Mouse (Mus musculus) E14TG2a.4 (cell line): ENCODE measurements around the gene Ino80d.
A peak's percentile ranks its signal among the peaks of the same experiment; 100 is the strongest.

Experiments used
- H3K27me3 ChIP-seq: 2 replicates; pipeline ENCODE4 v1.6.1; 2014; ENCODE audit warnings: low read length, control low read depth; ENCODE audit not compliant: insufficient read depth
- H3K36me3 ChIP-seq: 2 replicates; pipeline ENCODE4 v1.6.1; 2014; ENCODE audit warnings: low read length, control low read depth; ENCODE audit not compliant: insufficient read depth
- H3K4me1 ChIP-seq: replicated peaks from 2 replicates; pipeline ENCODE4 v1.6.1; 2014; ENCODE audit warnings: low read depth, low read length, control low read depth
- H3K4me3 ChIP-seq: replicated peaks from 2 replicates; pipeline ENCODE4 v1.5.1; 2014; ENCODE audit warnings: mild to moderate bottlenecking, low read length
- H3K9me3 ChIP-seq: 2 replicates; pipeline ENCODE4 v1.6.1; 2014; ENCODE audit warnings: low read length, control low read depth
- CTCF ChIP-seq: conservative IDR thresholded peaks from 2 replicates; pipeline ENCODE4 v1.5.1; 2014; ENCODE audit warnings: low read length
- NANOG ChIP-seq: IDR thresholded peaks from 2 replicates; pipeline ENCODE4 v1.6.1; 2014; ENCODE audit warnings: borderline replicate concordance, low read length, mixed read lengths
- POU5F1 ChIP-seq: IDR thresholded peaks from 2 replicates; pipeline ENCODE4 v1.6.1; 2014; ENCODE audit warnings: low read length, borderline replicate concordance

Gene Ino80d

GRCm38 (mm10) chr1:63088614-63089013 lies 25.9 kb downstream of the Ino80d start:
- peak; percentile 45 for TF ChIP-seq CTCF
- no peak for TF ChIP-seq NANOG
- no peak for TF ChIP-seq POU5F1

GRCm38 (mm10) chr1:63080277-63080676 lies 34.2 kb downstream of the Ino80d start:
- Histone ChIP-seq H3K4me1 (peaks cover 29% of the 10 kb centered on the region), H3K36me3 (peaks cover 85% of the 10 kb centered on the region), H3K4me3 (no peak overlapping the region), H3K9me3 (no peaks in the 10 kb centered on the region), H3K27me3 (no peaks in the 10 kb centered on the region)
- TF ChIP-seq NANOG = no peak
- TF ChIP-seq POU5F1 = no peak
- TF ChIP-seq CTCF = no peak

More at GRCm38 (mm10) chr1:63088614-63089013, 25.9 kb downstream of the Ino80d start:
- Histone ChIP-seq H3K27me3 (no peaks in the 10 kb centered on the region), H3K4me1 (peaks cover 56% of the 10 kb centered on the region), H3K36me3 (peaks cover 82% of the 10 kb centered on the region), H3K9me3 (no peaks in the 10 kb centered on the region), H3K4me3 (no peak overlapping the region)

- Histone ChIP-seq H3K27me3 (no peaks in the 10 kb centered on the region), H3K4me3 (no peak overlapping the region), H3K4me1 (peaks cover 33% of the 10 kb centered on the region), H3K9me3 (no peaks in the 10 kb centered on the region), H3K36me3 (peaks cover 93% of the 10 kb centered on the region)
- TF ChIP-seq CTCF (no peak), POU5F1 (no peak), NANOG (no peak)
These were observed 38.1 kb downstream of the Ino80d start for GRCm38 (mm10) chr1:63076383-63076782.

- peaks cover 24% of the 10 kb centered on the region for H3K4me1 ChIP-seq
- TF ChIP-seq POU5F1 = no peak
- TF ChIP-seq CTCF = no peak
- no peak for TF ChIP-seq NANOG
- no peaks in the 10 kb centered on the region for H3K27me3 ChIP-seq
- no peak overlapping the region for H3K4me3 ChIP-seq
- H3K36me3 ChIP-seq = peaks cover 98% of the 10 kb centered on the region
- H3K9me3 ChIP-seq = no peaks in the 10 kb centered on the region
These were observed 43.1 kb downstream of the Ino80d start for GRCm38 (mm10) chr1:63071379-63071778.

- Histone ChIP-seq H3K9me3 (no peaks in the 10 kb centered on the region), H3K27me3 (no peaks in the 10 kb centered on the region), H3K4me3 (peak overlapping the region; percentile 41), H3K36me3 (peaks cover 91% of the 10 kb centered on the region), H3K4me1 (peaks cover 21% of the 10 kb centered on the region)
- TF ChIP-seq POU5F1 (no peak), NANOG (no peak), CTCF (no peak)
These were observed 56.1 kb downstream of the Ino80d start for GRCm38 (mm10) chr1:63058361-63058760.

GRCm38 (mm10) chr1:63057849-63058248 lies 56.6 kb downstream of the Ino80d start:
- TF ChIP-seq CTCF (no peak), NANOG (no peak), POU5F1 (no peak)
- Histone ChIP-seq H3K36me3 (peaks cover 91% of the 10 kb centered on the region), H3K27me3 (no peaks in the 10 kb centered on the region), H3K4me3 (peak overlapping the region; percentile 41), H3K4me1 (peaks cover 24% of the 10 kb centered on the region), H3K9me3 (no peaks in the 10 kb centered on the region)

GRCm38 (mm10) chr1:63057318-63057717 lies 57.1 kb downstream of the Ino80d start:
- Histone ChIP-seq H3K4me3 (peak overlapping the region; percentile 41), H3K27me3 (no peaks in the 10 kb centered on the region), H3K36me3 (peaks cover 91% of the 10 kb centered on the region), H3K9me3 (no peaks in the 10 kb centered on the region), H3K4me1 (peaks cover 25% of the 10 kb centered on the region)
- TF ChIP-seq POU5F1 = no peak
- TF ChIP-seq NANOG = no peak
- no peak for TF ChIP-seq CTCF

GRCm38 (mm10) chr1:63055386-63055785 lies 59.1 kb downstream of the Ino80d start:
- H3K36me3 ChIP-seq = peaks cover 83% of the 10 kb centered on the region
- no peaks in the 10 kb centered on the region for H3K9me3 ChIP-seq
- H3K4me3 ChIP-seq = no peak overlapping the region
- peaks cover 29% of the 10 kb centered on the region for H3K4me1 ChIP-seq
- TF ChIP-seq POU5F1 (no peak), CTCF (no peak)
- H3K27me3 ChIP-seq = no peaks in the 10 kb centered on the region

- Histone ChIP-seq H3K4me3 (no peak overlapping the region), H3K36me3 (peaks cover 70% of the 10 kb centered on the region), H3K9me3 (no peaks in the 10 kb centered on the region), H3K4me1 (0 out of 2 replicates have a peak, but pooled peaks cover 9% of the 10 kb centered on the region), H3K27me3 (no peaks in the 10 kb centered on the region)
- TF ChIP-seq POU5F1 = no peak
- no peak for TF ChIP-seq CTCF
- no peak for TF ChIP-seq NANOG
These were observed 63.6 kb downstream of the Ino80d start for GRCm38 (mm10) chr1:63050866-63051265.
